Mouse (Mus musculus) left cerebral cortex, postnatal 36 days (tissue): ENCODE measurements at regions not wholly inside any gene's neighbourhood (a gene's known extent, or its start where the extent isn't known, plus 50 kb on each side); places are given as distances from the start of the nearest gene placed in this dataset.

ENCODE experiments used
- DNase-seq, 2 experiments: peaks; one replicate each; pipeline ENCODE4 v3.0.0; 2021 to 2022; ENCODE audit warnings: low spot score in 2 of 2, mixed read lengths in 1 of 2
- intact Hi-C: fragments of 180-260 bp; cut with DNase I; formaldehyde crosslinking; loops from one replicate; pipeline ENCODE4 v1.15.1; 2025

- DNase-seq: no peak
- intact Hi-C loops: no loop called here
These were observed 560.1 kb downstream of the Cenpc1 start for GRCm38 (mm10) chr5:85505244-85505643.

DNA sequence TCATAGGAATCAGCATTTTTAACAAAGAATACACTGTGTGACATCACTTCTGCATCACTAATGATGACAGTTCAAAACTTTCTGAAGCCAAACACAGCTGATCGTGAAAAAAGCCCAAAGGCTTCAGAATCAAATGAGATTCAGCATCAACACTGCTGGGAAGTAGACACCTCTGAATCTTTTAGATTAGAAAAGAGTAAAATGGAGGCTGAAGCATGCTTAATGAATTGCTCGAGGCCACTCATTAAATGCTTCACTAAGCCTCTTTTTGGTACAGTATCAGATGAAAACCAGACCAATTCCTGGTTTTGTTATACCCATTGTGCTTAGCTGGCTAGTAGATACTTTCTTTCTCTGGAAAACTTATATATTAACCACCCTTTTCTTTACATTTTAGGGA, 568.1 kb downstream of the Cenpc1 start:
- intact Hi-C loops: no loop called here
- DNase-seq: no peak

- no peak for DNase-seq
- intact Hi-C loops: no loop called here
These were observed 579.6 kb downstream of the Cenpc1 start for GRCm38 (mm10) chr5:85485733-85486322.

- intact Hi-C loops: no loop called here
- no peak for DNase-seq
These were observed 580.2 kb downstream of the Cenpc1 start for GRCm38 (mm10) chr5:85485157-85485556.

DNA sequence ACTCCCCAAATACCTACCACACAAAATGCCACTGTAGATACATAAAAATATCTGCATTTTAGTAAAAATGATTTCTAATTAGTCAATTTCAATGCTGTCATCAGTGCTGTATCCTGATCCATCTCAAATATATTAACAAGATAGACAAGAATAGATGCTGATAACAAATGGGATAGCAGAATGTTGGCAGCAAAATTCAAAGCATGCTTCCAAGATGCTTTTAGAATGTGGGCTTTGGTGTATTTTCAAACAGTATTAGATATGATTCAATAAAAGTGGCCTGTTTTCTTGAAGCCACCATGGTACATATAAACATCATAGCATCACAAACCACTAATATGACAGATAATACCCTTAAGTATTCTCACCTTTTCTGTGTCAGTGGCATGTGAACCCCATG, 597.6 kb downstream of the Cenpc1 start:
- intact Hi-C loops: no loop called here
- no peak for DNase-seq

DNA sequence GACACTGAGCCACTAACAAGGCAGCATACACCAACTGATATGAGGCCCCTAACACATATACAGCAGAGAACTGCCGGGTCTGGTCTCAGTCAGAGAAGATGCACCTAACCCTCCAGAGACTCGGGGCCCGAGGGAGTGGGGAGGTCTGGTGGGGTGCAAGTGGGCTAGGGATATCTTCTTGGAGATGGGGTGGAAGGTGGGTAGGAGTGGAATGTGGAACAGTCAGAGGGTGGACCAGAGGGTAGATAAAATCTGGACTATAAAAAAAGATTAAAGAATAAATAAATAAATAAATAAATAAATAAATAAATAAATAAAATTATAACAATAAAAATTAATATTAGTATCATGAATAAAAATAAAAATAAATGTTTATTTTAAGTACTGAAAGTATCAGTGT, 598.2 kb downstream of the Cenpc1 start:
- DNase-seq: no peak
- intact Hi-C loops: no loop called here
